Mouse (Mus musculus) erythroid progenitor cell, adult 5-6 weeks (primary cell): ENCODE data around the gene Arhgef26. TPM values are rescaled to one million over a fixed set of nuclear protein-coding genes. Genes with fewer than 3 reads are reported as not detected.

Source experiments
- ATAC-seq: replicated peaks from 2 replicates; pipeline ENCODE4 v1.8.0; 2016; ENCODE audit warnings: moderate number of reproducible peaks, mild to moderate bottlenecking, moderate TSS enrichment, inconsistent platforms; ENCODE audit not compliant: poor library complexity, low FRiP score, severe bottlenecking
- total RNA-seq, 2 experiments: library from RNA; stranded (forward) in 1 of 2; stranded (reverse) in 1 of 2; fragments of 150-400 nt in 1 of 2; fragments of 186-747, 209-891 nt in 1 of 2; gene quantifications; 2 replicates each; pipeline versions ENCODE4 v1.2.3 to v1.2.4; 2015 to 2017; ENCODE audit warnings: low replicate concordance in 2 of 2

The Arhgef26 gene
- total RNA-seq (2015; ENCODE audit: low replicate concordance) (not detected in 2 replicates), total RNA-seq (2017; ENCODE audit: low replicate concordance) (0.26 TPM in 1 of 2 replicates, not detected in the other)

DNA sequence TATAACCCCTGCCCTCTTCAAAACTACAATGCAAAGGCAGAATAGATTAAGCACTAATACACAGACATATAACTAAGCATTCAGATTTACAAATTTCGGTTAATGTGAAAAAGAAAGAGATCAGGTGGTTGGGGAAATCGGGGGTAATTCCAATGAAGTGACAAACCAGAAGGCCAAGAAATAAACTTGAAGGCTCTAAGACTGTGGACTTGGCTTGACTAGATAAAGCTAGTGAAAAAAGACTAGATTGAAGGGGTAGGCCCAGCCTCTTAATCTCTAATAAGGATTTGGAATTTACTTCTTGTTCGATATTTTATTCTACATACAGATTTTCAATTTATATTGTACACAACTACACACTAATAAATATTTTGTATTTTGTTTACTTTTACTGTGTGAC, at the start of gene Arhgef26:
Gene Arhgef26, plus strand, starts transcription at position 301 of the 400 bp plus-strand sequence.
- no peak for ATAC-seq

DNA sequence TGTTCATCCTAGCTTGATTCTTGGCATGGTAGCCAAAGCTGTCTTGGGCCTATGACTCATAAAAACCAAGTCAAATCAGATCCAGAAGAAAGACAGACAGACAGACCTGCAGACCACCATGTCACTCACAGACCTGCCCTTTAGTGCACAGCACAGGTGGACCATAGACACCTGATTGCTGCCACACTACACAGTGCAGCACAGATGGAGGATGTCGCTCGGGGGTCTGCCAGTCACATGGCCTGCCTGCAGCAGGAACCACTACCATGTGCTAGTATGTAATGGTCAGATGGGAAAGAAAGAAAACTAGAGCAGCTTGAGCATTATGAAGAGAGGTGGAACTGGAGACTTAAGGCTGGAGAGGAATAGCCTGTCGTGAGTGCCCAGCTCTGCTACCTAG, 27.7 kb upstream of the Arhgef26 start:
- no peak for ATAC-seq

DNA sequence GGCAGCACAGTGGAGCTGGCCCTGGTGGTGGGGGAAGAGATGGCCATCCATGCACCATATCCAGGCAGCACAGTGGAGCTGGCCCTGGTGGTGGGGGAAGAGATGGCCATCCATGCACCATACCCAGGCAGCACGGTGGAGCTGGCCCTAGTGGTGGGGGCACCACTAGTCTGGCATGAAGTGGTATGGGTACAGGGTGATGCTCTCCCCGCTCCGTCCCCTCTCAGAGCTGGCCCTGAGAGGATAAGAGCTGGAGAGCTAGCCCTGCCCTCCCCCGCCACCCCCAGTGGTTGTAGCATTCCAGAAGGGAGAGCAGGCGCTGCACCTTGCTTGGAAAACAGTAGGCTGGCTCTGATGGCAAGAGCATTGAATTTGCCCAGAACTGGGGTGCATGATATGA, 26.9 kb upstream of the Arhgef26 start:
- no peak for ATAC-seq

DNA sequence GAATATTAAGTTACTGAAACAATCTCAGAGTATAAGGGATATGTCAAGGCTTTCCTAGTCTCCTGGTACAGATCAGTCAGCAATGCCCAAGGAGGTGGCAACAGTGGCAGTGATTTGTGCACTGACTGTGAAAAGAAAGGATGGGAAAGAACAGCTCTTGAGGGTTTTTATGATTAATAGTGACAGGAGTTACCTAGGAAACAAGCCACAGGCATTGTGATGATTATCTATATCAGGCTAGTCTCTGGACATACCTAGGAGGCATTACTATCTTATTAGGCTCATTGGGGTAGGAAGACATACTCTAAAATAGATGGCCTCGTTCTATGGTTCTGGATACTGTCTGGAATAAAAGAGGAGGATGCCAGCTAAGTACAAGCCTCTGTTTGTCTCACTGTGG, 13.4 kb upstream of the Arhgef26 start:
- ATAC-seq: no peak

DNA sequence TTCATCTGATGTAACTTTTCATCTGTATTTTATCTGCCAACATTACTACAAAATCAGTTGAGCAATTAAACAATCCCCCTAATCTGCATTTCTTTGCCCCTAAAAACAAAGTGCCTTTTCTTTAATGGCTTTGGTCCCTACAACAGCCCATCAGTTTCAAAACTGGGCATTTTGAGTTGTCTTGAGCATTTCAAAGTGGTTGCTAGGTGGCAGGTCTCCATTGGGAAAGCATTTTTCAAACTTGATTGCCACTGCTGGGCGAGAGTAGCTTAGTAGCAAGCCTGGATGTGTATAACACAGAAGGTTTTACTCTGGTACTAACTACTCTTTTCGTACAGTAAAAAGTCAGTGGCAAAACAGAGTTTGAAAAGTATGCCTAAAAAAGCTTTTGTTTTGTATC, 10.2 kb upstream of the Arhgef26 start:
- no peak for ATAC-seq

DNA sequence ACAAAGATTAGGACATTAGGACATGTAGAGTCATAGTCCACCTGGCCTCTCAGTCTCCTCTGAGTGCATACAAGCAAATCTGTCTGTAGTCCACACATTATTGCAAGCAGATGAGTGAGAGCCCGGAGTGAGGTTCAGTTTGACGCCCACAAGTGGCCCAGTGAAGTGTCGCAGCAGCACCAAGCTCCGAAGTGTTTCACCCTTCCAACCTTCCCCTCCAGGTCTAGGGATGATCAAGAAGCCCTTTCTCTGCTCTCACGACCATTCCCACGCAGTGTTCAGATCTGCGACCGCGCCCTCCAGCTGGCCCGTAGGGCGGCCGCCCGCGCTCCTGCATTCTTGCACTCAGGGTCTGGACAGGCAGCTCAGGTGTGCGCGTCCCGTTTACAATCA, 313 bp downstream of the Arhgef26 start:
- no peak for ATAC-seq

DNA sequence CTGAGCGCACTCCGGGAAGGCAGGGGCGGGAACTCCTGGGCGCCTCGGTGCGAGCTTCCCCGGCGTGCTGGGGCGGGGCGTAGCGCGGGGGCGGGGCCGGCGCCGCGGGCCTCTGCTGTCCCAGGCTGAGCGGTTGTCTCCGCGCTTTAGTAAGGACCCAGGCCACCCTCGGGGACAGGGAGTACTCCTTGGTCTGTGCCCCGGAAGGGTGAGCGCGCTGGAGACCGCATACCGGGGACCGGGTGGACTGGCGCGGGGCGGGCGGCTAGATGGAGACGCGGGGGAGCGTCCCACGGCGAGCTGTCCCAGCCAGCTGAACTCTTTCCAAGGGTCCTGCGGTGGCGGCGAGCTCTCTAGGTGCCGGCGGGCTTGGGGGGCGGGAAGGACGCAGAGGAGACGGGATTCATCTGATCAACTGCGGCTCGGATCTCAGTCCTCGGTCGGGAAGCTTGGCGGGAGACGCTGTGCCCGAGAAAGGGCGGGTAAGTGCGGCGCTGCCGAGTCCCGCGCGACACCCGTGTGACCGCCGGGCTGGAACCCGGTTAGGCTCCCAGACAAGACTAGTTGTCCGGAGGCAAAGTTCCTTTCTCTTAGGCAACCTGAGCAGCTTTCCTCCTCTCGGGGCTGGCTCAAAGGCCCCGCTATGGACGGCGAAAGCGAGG, 841 bp downstream of the Arhgef26 start:
- ATAC-seq: no peak

DNA sequence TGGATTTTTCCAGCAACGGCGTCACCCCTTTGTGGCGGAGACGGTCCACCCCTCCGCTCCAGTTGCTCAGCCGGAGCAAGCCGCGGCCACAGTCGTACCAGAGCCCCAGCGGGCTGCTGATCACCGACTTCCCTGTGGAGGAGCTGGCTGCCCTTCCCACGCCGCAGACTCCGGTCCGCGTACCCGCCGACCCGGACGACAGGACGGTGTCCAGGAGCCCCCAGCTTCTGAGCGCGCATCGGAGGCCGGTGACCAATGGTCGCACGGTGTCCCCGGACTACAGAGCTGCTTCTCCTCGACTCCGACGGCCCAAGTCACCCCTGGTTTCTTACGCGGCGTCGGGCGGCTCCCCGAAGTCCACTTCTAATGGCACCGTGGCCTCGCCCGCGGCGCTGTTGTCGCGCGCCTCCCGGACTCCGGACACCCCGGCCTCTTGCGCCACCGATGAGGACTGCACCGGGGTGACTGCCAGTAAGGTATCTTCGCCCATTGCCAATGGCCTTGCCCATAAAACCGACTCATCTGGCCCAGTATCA, 1.4 kb downstream of the Arhgef26 start:
- ATAC-seq: 0 out of 2 replicates have a peak, but pooled peaks have one; percentile 10

DNA sequence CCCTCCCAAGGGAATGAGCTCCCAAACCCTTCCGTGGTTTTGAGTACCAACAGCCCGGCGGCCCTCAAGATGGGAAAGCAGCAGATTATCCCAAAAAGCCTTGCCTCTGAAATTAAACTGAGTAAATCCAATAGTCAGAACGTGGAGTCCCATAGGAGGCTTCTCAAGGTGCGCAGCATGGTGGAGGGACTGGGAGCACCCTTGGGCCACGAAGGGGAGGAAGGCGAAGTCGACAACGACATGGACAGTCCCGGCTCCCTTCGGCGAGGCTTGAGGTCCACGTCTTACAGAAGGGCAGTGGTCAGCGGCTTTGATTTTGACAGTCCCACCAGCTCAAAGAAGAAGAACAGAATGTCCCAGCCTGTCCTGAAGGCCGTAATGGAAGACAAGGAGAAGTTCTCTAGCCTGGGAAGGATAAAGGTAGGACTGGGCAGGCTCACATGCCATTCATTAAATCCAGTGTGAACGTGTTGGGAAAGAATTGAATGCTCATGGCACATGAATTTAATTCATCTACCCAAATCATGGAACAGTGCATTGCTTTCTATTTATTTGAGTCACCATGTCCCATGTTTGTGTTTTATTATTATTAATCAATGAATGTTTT, 2.1 kb downstream of the Arhgef26 start:
- no peak for ATAC-seq

DNA sequence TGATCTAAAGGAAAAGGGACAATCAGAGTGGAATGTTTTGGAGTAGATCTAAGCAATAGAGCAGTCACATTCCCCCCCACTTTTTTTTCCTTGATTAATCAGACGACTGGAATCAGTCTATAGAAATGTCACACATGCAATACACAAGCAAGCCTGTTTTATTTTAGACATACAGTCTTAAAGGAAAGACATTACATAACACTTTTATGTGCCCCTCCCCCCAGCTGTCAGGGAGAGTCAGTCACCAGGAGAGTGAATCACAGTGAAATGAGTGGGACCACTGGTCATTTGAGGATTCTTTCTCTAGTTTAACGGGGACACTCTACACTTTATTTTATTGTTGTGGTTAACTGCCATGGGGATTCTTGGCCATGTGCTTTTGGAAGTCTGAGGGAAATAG, 2.7 kb downstream of the Arhgef26 start:
- no peak for ATAC-seq

DNA sequence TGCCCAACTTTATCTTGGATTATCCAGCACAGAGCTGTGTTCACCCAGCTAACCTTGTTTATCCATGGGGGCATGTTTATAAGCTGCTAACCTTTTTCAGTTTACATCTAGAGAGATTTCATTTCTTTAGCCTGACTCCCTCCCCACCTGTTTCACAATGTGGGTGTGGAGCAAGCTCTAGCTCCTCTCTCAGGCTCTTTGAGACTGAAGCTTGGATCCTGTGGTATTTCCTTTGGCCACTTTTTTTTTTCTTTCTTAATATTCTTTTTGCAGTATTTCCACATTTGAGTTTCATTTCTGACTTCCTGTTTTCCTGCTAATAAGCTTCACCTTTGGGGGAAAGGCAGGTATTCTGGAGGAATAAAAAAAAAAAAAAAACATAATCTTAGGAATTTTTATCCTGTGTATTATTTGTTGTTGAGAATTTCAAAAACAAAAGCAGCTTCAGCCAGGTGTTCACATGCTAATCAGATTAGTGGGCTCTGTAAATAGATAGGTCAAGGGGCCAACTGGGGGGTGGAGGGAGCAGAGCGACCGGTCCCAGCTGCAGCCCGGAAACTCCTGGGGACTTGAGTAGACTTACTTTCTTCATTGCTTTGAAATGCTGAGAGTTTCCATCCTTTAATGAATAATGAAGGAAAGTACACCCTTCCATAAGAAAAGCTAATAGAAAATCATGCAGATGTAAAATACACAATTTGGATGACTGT, 3.5 kb downstream of the Arhgef26 start:
- no peak for ATAC-seq

DNA sequence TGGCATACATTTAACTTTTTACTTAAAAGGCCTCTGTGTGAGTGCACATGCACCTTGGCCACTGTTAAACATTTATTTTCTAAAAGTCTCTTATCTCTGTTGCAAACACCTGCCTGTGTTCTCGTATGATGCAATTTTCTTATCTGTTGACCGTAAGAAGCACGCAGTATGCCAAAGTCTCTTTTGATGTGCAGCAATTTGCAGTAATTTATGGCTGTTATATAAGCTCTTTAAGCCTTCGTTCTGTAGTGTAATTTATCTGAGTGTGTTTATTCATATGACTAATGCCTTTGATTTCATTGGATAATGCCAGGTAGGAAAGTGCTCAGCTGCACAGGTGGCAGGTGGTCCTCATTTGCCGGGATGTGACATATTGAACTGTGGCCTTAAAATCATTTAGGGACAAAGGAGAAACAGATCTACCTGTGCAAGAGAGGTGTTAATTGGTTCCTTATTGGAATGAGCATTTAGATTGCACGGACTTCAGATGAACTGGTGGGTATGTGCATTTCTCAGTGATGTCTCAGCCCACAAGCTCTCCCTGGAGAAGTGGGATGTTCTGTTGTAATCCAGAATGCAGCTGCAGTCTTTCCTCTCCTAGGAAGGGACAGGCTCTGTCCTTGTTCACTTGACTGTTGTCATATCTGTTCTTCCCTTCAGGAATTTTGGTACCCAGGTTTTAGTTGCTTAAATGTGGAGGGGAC, 10.5 kb downstream of the Arhgef26 start:
- ATAC-seq: no peak

DNA sequence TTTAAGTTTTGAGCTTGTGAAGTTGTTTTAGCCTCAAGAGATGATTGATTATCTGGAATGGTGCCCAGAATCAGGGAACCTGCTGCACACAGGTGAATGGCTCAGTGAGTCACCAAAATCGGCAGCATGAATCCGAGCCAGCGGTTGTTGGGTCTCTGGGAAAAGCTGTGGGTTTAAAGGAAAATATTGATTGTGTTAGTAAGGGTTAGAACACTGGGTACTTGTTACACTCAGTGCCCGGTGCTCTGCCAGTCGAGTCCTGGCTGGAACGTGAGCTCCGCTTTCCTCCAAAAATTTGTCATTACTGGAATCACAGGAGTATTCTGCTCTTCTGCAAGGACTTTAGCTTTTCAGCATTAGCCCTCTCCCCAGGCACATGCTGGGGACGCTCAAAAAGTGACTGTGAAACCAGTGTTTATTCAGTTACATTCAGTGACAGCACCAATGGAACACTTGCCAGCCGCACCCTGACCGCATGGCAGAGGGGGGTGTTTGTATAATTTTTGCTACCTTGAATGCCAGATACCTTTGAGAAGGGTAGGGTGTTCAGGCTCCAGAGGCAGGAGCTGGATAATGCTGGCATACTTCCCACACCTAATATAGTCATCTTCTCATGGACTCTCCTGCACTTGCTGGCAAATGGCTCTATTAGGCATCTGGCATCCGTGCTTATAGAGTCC, 11.2 kb downstream of the Arhgef26 start:
- ATAC-seq: no peak

DNA sequence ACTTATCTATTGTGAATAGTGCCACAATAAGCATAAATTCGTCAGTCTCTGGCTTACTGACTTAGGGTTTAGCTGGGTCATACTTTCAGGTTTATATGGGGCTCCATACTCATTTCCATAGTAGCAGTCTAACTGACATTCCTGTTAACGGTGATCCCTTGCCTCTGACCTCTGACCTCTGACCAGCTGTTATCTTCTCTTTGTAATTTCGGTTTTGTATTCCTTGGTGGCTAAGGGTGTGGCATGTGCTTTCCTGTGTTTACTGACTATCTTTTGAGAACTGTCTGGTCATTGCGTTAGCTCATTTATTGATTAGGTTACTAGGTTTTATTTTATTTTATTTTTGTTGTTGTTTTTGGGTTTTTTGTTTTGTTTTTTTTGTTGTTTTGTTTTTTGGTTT, 13.9 kb downstream of the Arhgef26 start:
- ATAC-seq: no peak

DNA sequence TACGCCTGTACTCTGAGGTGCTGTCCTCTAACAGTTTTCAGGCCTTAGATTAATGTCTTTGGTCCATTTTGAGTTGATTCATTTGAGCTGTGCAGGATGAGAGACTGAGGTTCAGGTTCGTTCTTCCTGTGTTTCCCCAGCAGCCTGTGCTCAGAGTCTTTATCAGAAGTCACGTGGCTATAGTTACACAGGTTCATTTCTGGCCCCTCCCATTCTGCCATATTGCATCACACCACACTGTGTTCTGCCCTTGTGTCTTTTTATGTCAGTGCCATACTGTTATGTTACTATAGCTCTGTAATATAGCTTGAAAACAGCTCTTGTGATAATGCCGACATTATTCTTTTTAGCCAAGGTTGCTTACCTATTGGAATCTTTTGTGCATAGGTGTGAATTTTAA, 14.7 kb downstream of the Arhgef26 start:
- no peak for ATAC-seq

DNA sequence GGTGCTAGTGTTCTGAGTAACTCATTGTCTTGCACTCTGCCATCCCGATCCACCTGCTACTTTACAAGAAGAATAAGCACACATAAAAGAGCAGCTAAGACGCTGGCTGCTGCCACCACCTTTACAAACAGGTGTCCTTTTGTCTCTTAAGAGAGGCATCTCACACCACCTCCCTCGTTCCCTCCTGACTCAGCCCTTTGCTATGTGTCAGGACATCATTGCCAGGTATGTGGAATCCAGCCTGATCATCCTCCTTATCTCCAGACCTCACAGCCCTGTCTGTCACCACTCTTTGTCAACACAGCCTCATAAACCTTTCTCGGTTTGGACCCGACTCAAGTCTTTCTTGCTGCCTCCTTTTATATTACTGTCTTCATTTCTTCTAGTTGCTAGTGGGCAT, 29.7 kb downstream of the Arhgef26 start:
- ATAC-seq: no peak

DNA sequence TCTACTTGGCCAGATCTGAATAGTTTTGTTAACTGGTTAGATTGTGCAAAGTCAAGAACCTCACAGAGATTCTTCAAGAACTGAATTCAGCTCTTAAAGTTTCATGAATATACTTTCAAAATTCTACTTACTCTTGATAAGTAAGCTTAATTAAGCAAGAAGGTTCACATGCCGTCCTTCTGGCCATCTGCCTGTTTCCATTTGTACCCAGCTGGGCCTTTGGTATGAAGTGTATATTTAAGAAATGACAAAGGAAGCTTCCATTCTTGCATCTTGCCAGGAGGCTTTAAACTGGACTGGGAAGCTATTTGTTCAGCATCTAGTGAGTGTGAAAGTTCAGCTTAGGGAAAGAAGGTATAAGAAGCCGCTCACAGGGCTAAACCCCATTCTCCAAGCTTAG, 34.7 kb downstream of the Arhgef26 start:
- ATAC-seq: no peak

DNA sequence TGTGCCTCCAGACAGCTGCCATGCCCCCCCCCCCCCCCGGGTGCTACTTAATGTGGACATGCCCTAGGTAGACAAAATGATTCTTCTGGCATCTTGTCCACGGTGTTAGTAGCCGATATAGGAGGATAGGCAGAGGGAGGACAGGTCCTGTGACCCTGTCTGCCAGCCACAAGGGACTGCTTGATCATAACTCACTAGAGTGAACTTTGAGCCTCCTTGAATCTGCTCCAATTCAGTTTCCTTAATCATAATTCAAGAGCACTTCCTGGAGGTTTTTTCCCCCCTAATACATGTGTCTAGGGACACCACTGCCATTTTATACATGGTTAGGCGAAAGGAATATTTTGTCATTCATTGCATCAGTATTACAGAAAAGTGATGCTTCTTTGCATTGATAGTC, 36.2 kb downstream of the Arhgef26 start:
- ATAC-seq: no peak

DNA sequence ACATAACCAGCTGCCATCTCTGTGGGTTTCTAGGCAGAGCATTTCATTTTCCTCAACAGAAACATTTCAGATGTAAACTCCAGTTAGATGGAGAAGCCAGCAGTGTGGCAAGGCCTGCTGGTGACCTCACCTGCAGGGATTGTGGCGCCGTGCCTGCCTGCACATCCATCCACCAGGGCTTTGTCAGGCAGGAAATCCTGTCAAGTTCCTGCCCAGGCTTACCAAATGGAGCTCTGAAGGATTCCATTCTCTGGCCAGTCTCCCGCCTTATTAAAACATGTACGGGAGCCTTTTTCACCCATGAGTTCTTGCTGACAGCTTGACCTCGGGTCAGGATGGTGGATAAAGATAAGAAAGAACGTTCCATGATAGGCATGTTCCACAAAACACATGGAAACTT, 36.7 kb downstream of the Arhgef26 start:
- ATAC-seq: no peak

DNA sequence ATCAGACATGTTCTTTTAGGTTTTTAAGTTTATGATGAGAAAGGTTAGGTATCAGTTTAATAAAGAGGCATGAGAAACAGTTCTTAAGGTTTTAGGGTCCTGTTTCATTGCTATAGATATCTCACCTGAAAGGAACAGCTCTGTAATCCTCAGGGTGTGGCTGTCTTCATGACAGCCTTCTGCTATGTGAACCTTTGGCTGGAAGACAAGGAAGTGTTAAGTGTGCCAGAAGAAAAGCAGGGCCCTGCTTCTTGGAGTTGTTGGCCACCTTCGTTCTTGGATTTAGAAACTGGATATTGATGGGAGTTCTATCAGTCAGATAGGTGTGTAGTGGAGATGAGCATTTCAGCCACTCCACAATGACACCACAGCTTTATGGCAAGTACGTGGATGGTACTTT, 38.6 kb downstream of the Arhgef26 start:
- no peak for ATAC-seq
